Mouse (Mus musculus) forebrain, embryonic 16.5 days (tissue): Measurements from ENCODE around the gene Psen1. TPM values are rescaled to one million over a fixed set of nuclear protein-coding genes. Genes with fewer than 3 reads are reported as not detected.

Experiments used
- ATAC-seq: fragments of 200-750 bp; cut with Nextera tagmentation; 2 replicates; pipeline ENCODE4 v1.8.0; 2017; ENCODE audit warnings: mild to moderate bottlenecking, moderate library complexity
- H3K27ac ChIP-seq: fragments of 300-500 bp; sonication (generic); 2 replicates; pipeline ENCODE4 v1.5.1; 2014; ENCODE audit warnings: low read length, control low read depth
- H3K27me3 ChIP-seq: fragments of 300-500 bp; sonication (generic); replicated peaks from 2 replicates; pipeline ENCODE4 v1.6.1; 2014; ENCODE audit warnings: low read length; ENCODE audit not compliant: control insufficient read depth, insufficient read depth
- H3K36me3 ChIP-seq: fragments of 300-500 bp; sonication (generic); 2 replicates; pipeline ENCODE4 v1.6.1; 2014; ENCODE audit not compliant: control insufficient read depth, insufficient read depth
- H3K4me1 ChIP-seq: fragments of 300-500 bp; sonication (generic); replicated peaks from 2 replicates; pipeline ENCODE4 v1.6.1; 2014; ENCODE audit warnings: low read length; ENCODE audit not compliant: control insufficient read depth, insufficient read depth
- H3K4me2 ChIP-seq: fragments of 300-500 bp; sonication (generic); 2 replicates; pipeline ENCODE4 v1.6.1; 2014; ENCODE audit warnings: mild to moderate bottlenecking, low read length, control low read depth
- H3K4me3 ChIP-seq: fragments of 300-500 bp; sonication (generic); replicated peaks from 2 replicates; pipeline ENCODE4 v1.5.1; 2014; ENCODE audit warnings: mild to moderate bottlenecking, low read length, control low read depth
- H3K9ac ChIP-seq: fragments of 300-500 bp; sonication (generic); replicated peaks from 2 replicates; pipeline ENCODE4 v1.6.1; 2014; ENCODE audit warnings: low read depth, low read length, control low read depth
- H3K9me3 ChIP-seq: fragments of 300-500 bp; sonication (generic); 2 replicates; pipeline ENCODE4 v1.6.1; 2016; ENCODE audit warnings: low read length; ENCODE audit not compliant: control insufficient read depth
- WGBS: fragments of 180-500 bp; shearing (Covaris S2); extraction: QIAGEN DNeasy Blood & Tissue Kit; methylation state at CpG from one replicate; pipeline ENCODE4 v1.1.7; 2014; 5-methylcytosine and 5-hydroxymethylcytosine counted together
- polyA plus RNA-seq: library from polyadenylated mRNA; unstranded; fragments of >200 nt; fragmentation: Nextera tagmentation; extraction: Ambion mirVana; gene quantifications from 2 replicates; pipeline ENCODE4 v1.2.1, GENCODE M21; 2015

The Psen1 gene
- polyA plus RNA-seq: 73.7 and 75.6 TPM in 2 replicates

DNA sequence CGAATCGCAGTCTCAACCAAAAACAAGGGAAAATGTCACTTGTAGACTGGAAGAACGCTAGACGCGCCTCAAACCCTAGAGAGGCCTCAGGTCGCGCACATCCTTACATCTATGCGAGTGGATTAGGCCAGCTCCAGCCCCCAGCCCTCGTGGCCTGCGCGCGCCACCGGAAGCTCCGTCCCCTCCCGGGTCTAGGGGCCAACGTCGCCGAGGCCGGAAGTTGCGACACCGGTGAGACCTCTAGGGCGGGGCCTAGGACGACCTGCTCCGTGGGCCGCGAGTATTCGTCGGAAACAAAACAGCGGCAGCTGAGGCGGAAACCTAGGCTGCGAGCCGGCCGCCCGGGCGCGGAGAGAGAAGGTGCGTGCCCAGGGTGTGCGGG is at the start of gene Psen1:
Gene Psen1 (plus strand): TSS at position 219 of the 382 bp plus-strand sequence.
- Histone ChIP-seq H3K9ac (peak within 1 kb of the TSS; percentile 87), H3K27me3 (no peaks in the 10 kb centered on the region), H3K4me3 (peak within 1 kb of the TSS; percentile 93), H3K36me3 (peaks cover 2% of the 10 kb centered on the region), H3K4me2 (peak within 1 kb of the TSS; percentile 72), H3K9me3 (no peaks in the 10 kb centered on the region), H3K27ac (peak within 1 kb of the TSS; percentile 94), H3K4me1 (peaks cover 17% of the 10 kb centered on the region)
- WGBS: under 1% methylated on average over 38 of the region's 38 CpGs
- peak; percentile 99 for ATAC-seq

- ATAC-seq: no peak
- Histone ChIP-seq H3K4me2 (no peak overlapping the region), H3K9ac (no peak overlapping the region), H3K36me3 (peaks cover 25% of the 10 kb centered on the region), H3K27ac (no peak overlapping the region), H3K9me3 (no peaks in the 10 kb centered on the region), H3K4me1 (no peaks in the 10 kb centered on the region), H3K27me3 (no peaks in the 10 kb centered on the region), H3K4me3 (no peak overlapping the region)
- 87% methylated on average over 2 of the region's 2 CpGs for WGBS
These were observed 46.7 kb upstream of the Psen1 start for GRCm38 (mm10) chr12:83641233-83641632.

DNA sequence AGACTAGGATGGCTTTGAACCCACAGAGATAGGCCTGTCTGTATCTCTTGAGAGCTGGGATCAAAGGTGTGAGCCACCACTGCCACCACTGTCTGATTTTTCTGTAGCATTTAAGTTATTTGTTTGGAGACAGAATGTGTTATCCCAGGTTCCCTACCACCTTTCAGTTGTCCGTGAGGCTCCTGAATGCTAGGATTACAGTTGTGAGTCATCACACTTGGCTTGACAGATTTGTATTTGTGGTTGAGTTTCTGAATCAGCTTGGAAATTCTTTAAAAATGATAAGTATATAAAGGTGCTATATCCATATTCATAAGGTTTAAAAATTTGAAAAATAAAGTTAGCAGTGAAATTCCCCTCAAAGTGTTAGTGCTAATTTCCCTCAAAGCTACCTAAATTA is 44.8 kb upstream of the Psen1 start:
- no peak overlapping the region for H3K9ac ChIP-seq
- H3K27ac ChIP-seq: no peak overlapping the region
- 97% methylated on average over 1 of the region's 1 CpGs for WGBS
- H3K4me3 ChIP-seq: no peak overlapping the region
- H3K27me3 ChIP-seq: no peaks in the 10 kb centered on the region
- peaks cover 28% of the 10 kb centered on the region for H3K36me3 ChIP-seq
- no peak overlapping the region for H3K4me2 ChIP-seq
- H3K4me1 ChIP-seq: no peaks in the 10 kb centered on the region
- H3K9me3 ChIP-seq: no peaks in the 10 kb centered on the region
- no peak for ATAC-seq

DNA sequence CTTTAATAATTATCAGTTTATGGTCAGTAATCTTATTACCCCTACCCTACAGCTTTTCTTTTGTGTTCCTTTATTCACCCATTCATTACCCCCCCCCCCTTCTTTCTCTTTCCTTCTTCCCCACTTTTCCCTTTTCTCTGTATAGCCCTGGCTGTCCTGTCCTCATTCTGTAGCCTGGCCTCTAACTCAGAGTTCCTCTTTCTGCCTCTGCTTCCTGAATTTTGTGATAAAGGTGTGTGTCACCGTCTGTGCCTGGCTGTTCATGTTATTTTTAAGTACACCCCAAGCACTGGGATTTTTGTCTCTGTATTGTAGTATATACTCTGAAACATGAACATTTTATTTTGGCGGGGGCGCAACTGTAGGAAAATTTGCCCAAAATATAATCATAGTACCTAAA is 37.6 kb upstream of the Psen1 start:
- no peak overlapping the region for H3K4me3 ChIP-seq
- no peaks in the 10 kb centered on the region for H3K4me1 ChIP-seq
- WGBS: 92% methylated on average over 3 of the region's 3 CpGs
- H3K27ac ChIP-seq: no peak overlapping the region
- H3K36me3 ChIP-seq: peaks cover 32% of the 10 kb centered on the region
- H3K9me3 ChIP-seq: no peaks in the 10 kb centered on the region
- no peaks in the 10 kb centered on the region for H3K27me3 ChIP-seq
- no peak for ATAC-seq
- no peak overlapping the region for H3K9ac ChIP-seq
- H3K4me2 ChIP-seq: no peak overlapping the region

DNA sequence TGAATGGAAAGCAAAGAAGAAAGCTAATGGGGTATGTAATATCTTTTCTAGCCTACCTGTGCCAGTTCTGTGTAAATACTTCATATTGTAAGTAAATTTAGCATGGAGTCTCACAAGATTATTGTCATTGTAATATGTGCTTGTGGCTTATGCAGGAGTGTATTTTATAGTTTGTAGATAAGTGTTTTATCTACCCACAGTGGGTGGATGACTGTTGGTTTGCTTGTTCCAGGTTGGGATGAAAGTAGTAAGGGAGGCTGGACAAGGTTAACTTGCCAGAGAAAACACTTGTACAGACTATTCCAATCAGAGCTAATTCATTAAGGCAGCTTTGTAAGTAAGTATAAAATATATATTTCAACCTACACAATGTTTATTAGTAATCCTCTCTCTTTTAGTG is 36.5 kb upstream of the Psen1 start:
- H3K9me3 ChIP-seq: no peaks in the 10 kb centered on the region
- H3K4me3 ChIP-seq: no peak overlapping the region
- peaks cover 29% of the 10 kb centered on the region for H3K36me3 ChIP-seq
- H3K27me3 ChIP-seq: no peaks in the 10 kb centered on the region
- no peak overlapping the region for H3K4me2 ChIP-seq
- ATAC-seq: no peak
- no peak overlapping the region for H3K27ac ChIP-seq
- no peak overlapping the region for H3K9ac ChIP-seq
- no peaks in the 10 kb centered on the region for H3K4me1 ChIP-seq

GRCm38 (mm10) chr12:83685466-83685865 is 2.5 kb upstream of the Psen1 start:
- Histone ChIP-seq H3K9ac (no peak overlapping the region), H3K27ac (no peak overlapping the region), H3K4me1 (peaks cover 13% of the 10 kb centered on the region), H3K27me3 (no peaks in the 10 kb centered on the region), H3K9me3 (no peaks in the 10 kb centered on the region), H3K4me3 (no peak overlapping the region), H3K4me2 (no peak overlapping the region), H3K36me3 (peaks cover 9% of the 10 kb centered on the region)
- no peak for ATAC-seq
- WGBS: 100% methylated on average over 1 of the region's 1 CpGs

GRCm38 (mm10) chr12:83686575-83687350 is 1.2 kb upstream of the Psen1 start:
- Histone ChIP-seq H3K4me2 (no peak overlapping the region), H3K4me3 (no peak overlapping the region), H3K4me1 (peaks cover 17% of the 10 kb centered on the region), H3K9ac (no peak overlapping the region), H3K27ac (0 out of 2 replicates have a peak overlapping the region, but pooled peaks have one; percentile 5), H3K27me3 (no peaks in the 10 kb centered on the region), H3K36me3 (peaks cover 6% of the 10 kb centered on the region), H3K9me3 (no peaks in the 10 kb centered on the region)
- ATAC-seq: no peak
- 92% methylated on average over 9 of the region's 9 CpGs for WGBS

DNA sequence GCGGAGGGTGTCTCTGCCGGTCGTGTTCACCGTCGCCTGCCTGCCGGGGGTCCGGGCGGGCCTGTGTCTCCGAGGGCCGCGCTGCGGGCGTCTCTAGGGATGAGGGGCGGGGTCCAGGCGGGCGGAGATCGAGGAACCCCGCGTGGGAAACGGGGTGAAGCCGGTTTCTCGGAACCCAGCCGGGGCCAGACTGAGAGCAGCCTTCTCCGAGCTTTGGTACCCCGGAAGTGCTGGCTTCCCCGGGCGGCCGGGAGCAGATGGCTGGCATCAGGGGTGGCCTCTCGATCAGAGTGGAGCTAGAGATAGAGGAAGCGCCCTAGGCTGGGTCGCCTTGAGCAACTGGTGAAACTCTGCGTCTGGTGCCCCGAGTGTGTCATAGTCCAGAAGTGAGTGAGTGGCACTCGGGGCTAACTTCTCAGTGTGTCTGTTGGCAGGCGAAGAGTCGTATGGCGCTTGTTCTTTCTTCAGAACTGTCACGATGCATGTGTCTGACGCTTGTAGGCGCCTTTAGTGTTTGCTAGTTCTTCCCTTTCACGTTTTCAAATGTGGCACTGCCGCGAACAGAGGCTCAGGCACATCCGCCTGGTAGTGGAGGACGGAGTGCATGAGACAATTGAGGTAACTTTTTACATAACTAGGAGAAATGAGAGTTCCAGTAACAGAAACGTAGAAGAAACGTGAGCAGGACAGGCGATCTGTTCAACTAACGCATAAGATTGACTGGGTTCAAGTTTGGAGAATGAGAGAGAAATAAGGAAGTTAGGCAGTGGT is 549 bp downstream of the Psen1 start:
- H3K4me2 ChIP-seq: peak overlapping the region; percentile 72
- H3K9ac ChIP-seq: peak overlapping the region; percentile 87
- under 1% methylated on average over 48 of the region's 49 CpGs for WGBS
- no peaks in the 10 kb centered on the region for H3K9me3 ChIP-seq
- ATAC-seq: peak; percentile 68
- peak overlapping the region; percentile 93 for H3K4me3 ChIP-seq
- H3K27me3 ChIP-seq: no peaks in the 10 kb centered on the region
- H3K36me3 ChIP-seq: peaks cover 1% of the 10 kb centered on the region
- H3K27ac ChIP-seq: peak overlapping the region; percentile 94
- H3K4me1 ChIP-seq: peaks cover 17% of the 10 kb centered on the region

GRCm38 (mm10) chr12:83689087-83689432 is 1.1 kb downstream of the Psen1 start:
- H3K4me1 ChIP-seq: peaks cover 17% of the 10 kb centered on the region
- peak overlapping the region; percentile 93 for H3K4me3 ChIP-seq
- H3K9me3 ChIP-seq: no peaks in the 10 kb centered on the region
- H3K27me3 ChIP-seq: no peaks in the 10 kb centered on the region
- peak overlapping the region; percentile 87 for H3K9ac ChIP-seq
- H3K36me3 ChIP-seq: no peaks in the 10 kb centered on the region
- no peak overlapping the region for H3K27ac ChIP-seq
- ATAC-seq: no peak
- 30% methylated on average over 6 of the region's 6 CpGs for WGBS
- H3K4me2 ChIP-seq: peak overlapping the region; percentile 72
